Mouse (Mus musculus) stomach, postnatal 0 days (tissue): Measurements from ENCODE around the gene Pgap2.

Experiments used
- CTCF ChIP-seq: IDR thresholded peaks from 2 replicates; pipeline ENCODE4 v1.5.1; 2016; ENCODE audit warnings: antibody characterized with exemption, low read depth, mild to moderate bottlenecking, moderate library complexity
- EP300 ChIP-seq: optimal IDR thresholded peaks from 2 replicates; pipeline ENCODE3; 2016; ENCODE audit warnings: antibody characterized with exemption

GRCm38 (mm10) chr7:102272422-102272948 is 62.5 kb downstream of the Pgap2 start:
- TF ChIP-seq CTCF (no peak), EP300 (no peak)
